Mouse (Mus musculus) C2C12 (cell line): ENCODE data around the gene Adamtsl5. TPM values are rescaled to one million over a fixed set of nuclear protein-coding genes. Genes with fewer than 3 reads are reported as not detected.
A peak's percentile ranks its signal among the peaks of the same experiment; 100 is the strongest.

ENCODE experiments used
- H3K27me3 ChIP-seq: one replicate; pipeline ENCODE4 v1.6.1; 2011; ENCODE audit not compliant: control insufficient read depth, insufficient read depth, insufficient read length
- H3K36me3 ChIP-seq: one replicate; pipeline ENCODE4 v1.6.1; 2011; ENCODE audit not compliant: control insufficient read depth, insufficient read depth
- H3K4me3 ChIP-seq: one replicate; pipeline ENCODE4 v1.5.1; 2011; ENCODE audit warnings: mild to moderate bottlenecking, control low read depth; ENCODE audit not compliant: poor library complexity, insufficient read depth, severe bottlenecking
- H3K79me2 ChIP-seq: one replicate; pipeline ENCODE4 v1.6.1; 2011; ENCODE audit not compliant: control insufficient read depth, insufficient read depth
- H3K79me3 ChIP-seq: one replicate; pipeline ENCODE4 v1.6.1; 2011; ENCODE audit warnings: low read depth, control low read depth
- H3ac ChIP-seq: one replicate; pipeline ENCODE3; 2011; ENCODE audit warnings: low read depth; ENCODE audit not compliant: control insufficient read depth, insufficient read length
- CEBPB ChIP-seq: IDR thresholded peaks from one replicate; pipeline ENCODE4 v1.6.1; 2011; ENCODE audit warnings: low read depth, mild to moderate bottlenecking, control low read depth, moderate library complexity
- CTCF ChIP-seq: IDR thresholded peaks from one replicate; pipeline ENCODE4 v1.5.1; 2011; ENCODE audit not compliant: control insufficient read depth, insufficient read depth, insufficient read length
- FOSL1 ChIP-seq: IDR thresholded peaks from one replicate; pipeline ENCODE4 v1.8.0; 2011; ENCODE audit warnings: mild to moderate bottlenecking, low read length; ENCODE audit not compliant: poor library complexity, insufficient read depth, severe bottlenecking
- MAX ChIP-seq: IDR thresholded peaks from one replicate; pipeline ENCODE4 v1.6.1; 2011; ENCODE audit warnings: mild to moderate bottlenecking, control low read depth
- MYOD1 ChIP-seq: IDR thresholded peaks from one replicate; pipeline ENCODE4 v1.6.1; 2011; ENCODE audit warnings: low read depth; ENCODE audit not compliant: control insufficient read depth, insufficient read length
- MYOG ChIP-seq: IDR thresholded peaks from one replicate; pipeline ENCODE4 v1.6.1; 2011; ENCODE audit not compliant: control insufficient read depth, insufficient read length; ENCODE audit errors: extremely low read depth
- USF1 ChIP-seq: IDR thresholded peaks from one replicate; pipeline ENCODE4 v1.6.1; 2011; ENCODE audit warnings: low read depth, mild to moderate bottlenecking, control low read depth, moderate library complexity
- polyA plus RNA-seq: library from polyadenylated mRNA; unstranded; fragments of >200 nt; fragmentation: generic; extraction: Trizol; gene quantifications from one replicate; pipeline ENCODE4 v1.2.1, GENCODE M21; 2012; ENCODE audit warnings: missing spikeins

The Adamtsl5 gene
- polyA plus RNA-seq, 1 experiment: 18.3 TPM

- Histone ChIP-seq H3K36me3 (no peaks in the 10 kb centered on the region), H3K27me3 (no peaks in the 10 kb centered on the region), H3K79me3 (no peaks in the 10 kb centered on the region), H3K4me3 (peak overlapping the region; percentile 7), H3ac (peak overlapping the region; percentile 71), H3K79me2 (no peaks in the 10 kb centered on the region)
- TF ChIP-seq FOSL1 (no peak), MAX (no peak), MYOD1 (no peak), CTCF (no peak)
These were observed 18.1 kb downstream of the Adamtsl5 start for GRCm38 (mm10) chr10:80330084-80330483.

DNA sequence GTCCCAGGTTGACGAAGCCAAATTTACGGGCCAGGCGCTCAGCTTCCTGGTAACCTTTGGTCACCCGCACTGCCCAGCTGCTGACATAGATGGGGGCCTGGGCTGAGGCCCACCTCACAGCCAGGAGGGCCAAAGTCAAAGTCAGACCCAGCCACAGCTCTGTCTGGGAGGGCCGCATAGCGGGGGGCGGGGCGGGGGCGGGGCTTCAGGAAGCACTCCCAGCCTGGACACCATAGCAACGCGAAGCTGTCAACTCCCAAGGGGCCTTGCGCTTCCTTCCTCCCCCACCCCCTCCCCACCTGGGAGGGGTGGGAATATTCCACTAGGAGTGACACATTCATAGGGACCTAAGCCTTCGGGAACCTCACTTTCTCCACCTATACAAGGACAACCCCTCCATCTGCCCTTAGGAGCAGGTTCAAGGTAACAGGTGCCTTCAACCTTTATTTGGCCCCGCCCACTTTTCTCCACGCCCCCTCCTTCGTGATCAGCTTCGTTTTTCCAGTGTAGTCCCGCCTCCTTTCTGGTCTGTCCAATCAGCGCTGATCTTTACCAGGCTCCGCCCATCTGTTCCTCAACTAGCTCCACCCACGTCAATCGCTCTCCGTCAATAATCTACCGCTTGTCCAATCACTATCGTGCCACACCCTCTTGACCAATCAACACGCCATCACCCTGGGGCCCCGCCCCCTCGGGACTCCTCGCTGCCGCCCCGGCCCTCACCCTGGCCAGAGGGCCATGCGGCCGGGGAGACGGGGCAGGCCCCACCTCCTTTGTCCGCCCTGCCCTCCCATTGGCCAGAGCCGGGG lies 18.7 kb downstream of the Adamtsl5 start, which contains the start of the genes Pcsk4 and Reep6:
Gene Pcsk4 (minus strand): TSS at position 226 of the 809 bp plus-strand sequence.
Gene Reep6 (plus strand): TSS at position 681 of the 809 bp plus-strand sequence.
- H3ac ChIP-seq: peak within 1 kb of the TSS; percentile 71
- H3K36me3 ChIP-seq: no peaks in the 10 kb centered on the region
- no peaks in the 10 kb centered on the region for H3K79me3 ChIP-seq
- TF ChIP-seq MYOG: no peak
- TF ChIP-seq MAX: no peak
- no peak for TF ChIP-seq CEBPB
- no peak for TF ChIP-seq USF1
- TF ChIP-seq MYOD1: no peak
- no peak for TF ChIP-seq CTCF
- TF ChIP-seq FOSL1: no peak
- no peaks in the 10 kb centered on the region for H3K27me3 ChIP-seq
- H3K79me2 ChIP-seq: no peaks in the 10 kb centered on the region
- peak within 1 kb of the TSS; percentile 7 for H3K4me3 ChIP-seq

DNA sequence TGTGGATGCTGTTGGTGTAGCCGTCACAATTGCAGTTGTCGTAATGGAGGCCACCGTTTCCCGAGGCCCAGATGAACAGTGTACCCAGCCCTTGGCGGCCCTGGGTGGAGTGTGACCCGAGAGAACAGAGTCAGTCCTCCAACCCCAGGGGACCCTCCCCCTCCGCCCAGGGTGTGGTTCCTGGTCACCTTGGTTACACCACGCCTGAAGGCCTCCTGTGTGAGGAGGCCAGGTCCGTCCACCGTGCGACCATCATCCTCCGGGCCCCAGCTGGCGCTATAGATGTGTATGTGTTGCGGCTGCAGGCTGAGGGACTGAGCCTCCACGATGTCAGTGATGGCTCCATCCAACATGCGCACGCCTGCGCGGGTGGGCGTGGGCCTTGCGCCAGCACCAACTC lies 23.2 kb downstream of the Adamtsl5 start:
- Histone ChIP-seq H3K79me3 (peaks cover 8% of the 10 kb centered on the region), H3K4me3 (no peak overlapping the region), H3K27me3 (no peaks in the 10 kb centered on the region), H3K79me2 (peaks cover 23% of the 10 kb centered on the region), H3K36me3 (no peaks in the 10 kb centered on the region), H3ac (no peak overlapping the region)
- TF ChIP-seq FOSL1 (no peak), CEBPB (no peak), USF1 (no peak), MAX (no peak), MYOG (no peak), MYOD1 (no peak), CTCF (no peak)

- Histone ChIP-seq H3ac (no peak overlapping the region), H3K79me2 (peaks cover 30% of the 10 kb centered on the region), H3K4me3 (peak overlapping the region; percentile 43), H3K79me3 (peaks cover 14% of the 10 kb centered on the region), H3K27me3 (no peaks in the 10 kb centered on the region), H3K36me3 (no peaks in the 10 kb centered on the region)
- TF ChIP-seq CEBPB (no peak), CTCF (no peak), MYOD1 (no peak)
These were observed 23.8 kb downstream of the Adamtsl5 start for GRCm38 (mm10) chr10:80324120-80325037.

DNA sequence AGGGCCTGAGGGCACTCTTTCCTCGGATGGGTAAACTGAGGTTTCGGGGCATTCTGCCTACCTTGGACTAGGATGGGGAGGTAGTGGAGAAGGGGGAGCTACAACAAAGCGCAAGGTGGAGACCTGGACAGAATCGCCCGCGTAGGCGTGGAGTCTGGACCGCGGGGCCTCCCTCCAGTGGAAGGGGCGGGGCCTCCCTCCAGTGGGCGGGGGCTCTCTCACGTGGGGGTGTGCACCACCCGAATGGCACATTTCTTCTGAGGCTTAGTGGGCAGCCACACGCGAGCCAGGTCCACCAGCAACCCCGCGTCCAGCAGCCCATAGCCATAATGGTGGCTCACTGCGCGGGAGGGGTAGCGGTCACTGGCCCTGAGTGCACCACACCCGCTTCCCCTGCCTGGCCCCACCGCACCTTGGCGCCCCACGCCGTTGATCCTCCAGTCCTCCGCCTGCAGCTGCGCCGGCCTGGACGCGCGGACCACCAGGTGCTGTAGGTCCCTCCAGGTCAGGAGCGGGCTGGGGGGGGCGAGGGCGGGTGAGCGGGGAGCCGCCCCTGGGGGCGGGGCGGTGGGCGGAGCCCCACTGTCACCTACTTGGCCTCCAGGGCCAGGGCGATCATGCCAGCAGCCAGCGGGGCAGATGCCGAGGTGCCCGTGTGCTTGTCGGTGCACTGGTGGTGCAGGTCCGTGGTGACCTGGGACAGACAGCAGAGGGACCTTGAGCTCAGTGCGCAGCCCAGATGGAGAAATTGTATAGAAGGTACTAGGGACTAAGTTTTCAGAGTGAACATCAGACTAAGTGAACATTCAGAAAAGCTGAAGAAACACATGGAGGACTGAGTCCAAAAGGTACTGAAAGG lies 24.7 kb downstream of the Adamtsl5 start:
- Histone ChIP-seq H3K4me3 (peak overlapping the region; percentile 43), H3K79me3 (peaks cover 20% of the 10 kb centered on the region), H3K79me2 (peaks cover 39% of the 10 kb centered on the region), H3K27me3 (no peaks in the 10 kb centered on the region), H3ac (peak overlapping the region; percentile 89), H3K36me3 (peaks cover 6% of the 10 kb centered on the region)
- TF ChIP-seq CTCF (no peak), MAX (no peak), MYOG (no peak), CEBPB (no peak), FOSL1 (no peak), MYOD1 (no peak), USF1 (no peak)
